Mouse (Mus musculus) kidney, adult 9 months (tissue): Measurements from ENCODE around the gene Tnks2.

Experiments used
- DNase-seq: peaks from one replicate; pipeline ENCODE4 v3.0.0; 2022

The Tnks2 gene

GRCm38 (mm10) chr19:36833788-36834531 is at the start of gene Tnks2:
TSS of gene Tnks2 (plus strand) at chr19:36834232.
- DNase-seq, result peak; percentile 97

GRCm38 (mm10) chr19:36789873-36790733 is 43.9 kb upstream of the Tnks2 start:
- DNase-seq, result peak; percentile 79

GRCm38 (mm10) chr19:36792589-36792988 is 41.4 kb upstream of the Tnks2 start:
- no peak for DNase-seq

GRCm38 (mm10) chr19:36793450-36793849 is 40.6 kb upstream of the Tnks2 start:
- no peak for DNase-seq

GRCm38 (mm10) chr19:36794008-36794407 is 40.0 kb upstream of the Tnks2 start:
- DNase-seq, result no peak

- DNase-seq, result peak; percentile 81
Observed at GRCm38 (mm10) chr19:36795277-36795676, 38.8 kb upstream of the Tnks2 start.

GRCm38 (mm10) chr19:36796931-36797330 is 37.1 kb upstream of the Tnks2 start:
- peak; percentile 52 for DNase-seq

- no peak for DNase-seq
Observed at GRCm38 (mm10) chr19:36800288-36800687, 33.7 kb upstream of the Tnks2 start.

- no peak for DNase-seq
Observed at GRCm38 (mm10) chr19:36801856-36802641, 32.0 kb upstream of the Tnks2 start.

- no peak for DNase-seq
Observed at GRCm38 (mm10) chr19:36803403-36803802, 30.6 kb upstream of the Tnks2 start.

GRCm38 (mm10) chr19:36806842-36807241 is 27.2 kb upstream of the Tnks2 start:
- no peak for DNase-seq

- peak; percentile 90 for DNase-seq
Observed at GRCm38 (mm10) chr19:36808426-36809105, 25.5 kb upstream of the Tnks2 start.

- DNase-seq, result peak; percentile 61
Observed at GRCm38 (mm10) chr19:36809476-36810168, 24.4 kb upstream of the Tnks2 start.

GRCm38 (mm10) chr19:36812011-36812410 is 22.0 kb upstream of the Tnks2 start:
- DNase-seq, result no peak

- peak; percentile 77 for DNase-seq
Observed at GRCm38 (mm10) chr19:36815396-36816271, 18.4 kb upstream of the Tnks2 start.

- peak; percentile 34 for DNase-seq
Observed at GRCm38 (mm10) chr19:36818141-36818885, 15.7 kb upstream of the Tnks2 start.

GRCm38 (mm10) chr19:36819199-36819598 is 14.8 kb upstream of the Tnks2 start:
- no peak for DNase-seq

- peak; percentile 19 for DNase-seq
Observed at GRCm38 (mm10) chr19:36820469-36820868, 13.6 kb upstream of the Tnks2 start.

- peak; percentile 67 for DNase-seq
Observed at GRCm38 (mm10) chr19:36821301-36821700, 12.7 kb upstream of the Tnks2 start.

- no peak for DNase-seq
Observed at GRCm38 (mm10) chr19:36822701-36823100, 11.3 kb upstream of the Tnks2 start.
